Mouse (Mus musculus): ENCODE measurements around the gene Scn4b. TPM values are rescaled to one million over a fixed set of nuclear protein-coding genes. Genes with fewer than 3 reads are reported as not detected.

The Scn4b gene
- total and polyA plus RNA-seq, 2 experiments from 2014 or later = 0.85 to 2.2 TPM

DNA sequence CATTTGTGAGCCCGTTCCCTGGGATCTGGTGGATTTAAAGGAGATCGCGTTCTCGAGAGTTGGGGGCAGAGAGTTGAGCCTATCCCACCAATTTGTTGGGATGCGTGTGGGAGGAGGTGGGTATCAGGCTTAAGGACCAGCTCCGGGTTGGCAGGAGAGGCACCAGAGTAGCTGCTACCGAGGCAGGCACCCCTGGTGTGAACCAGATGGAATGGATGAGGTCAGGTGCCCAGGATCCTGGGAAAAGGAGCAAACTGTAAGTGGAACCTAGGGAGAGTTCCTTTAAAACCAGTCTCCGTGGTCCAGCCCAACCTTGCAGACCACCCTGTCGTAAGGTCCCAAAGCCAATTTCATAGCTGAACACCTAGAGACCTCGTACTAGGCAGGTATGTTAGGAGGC, 19.6 kb upstream of the Scn4b start:
- peak overlapping the region; percentile 73 for H3K4me3 ChIP-seq (ENCODE audit: low read length)
- DNase-seq (ENCODE audit: low spot score) (peak; percentile 25), ATAC-seq (no peak)
- TF ChIP-seq CTCF (IDR thresholded peaks at IDR 0.05; ENCODE audit: low read depth) = no peak
- H3K36me3 ChIP-seq (ENCODE audit: insufficient read depth, low read length) = no peaks in the 10 kb centered on the region
- H3K4me2 ChIP-seq (ENCODE audit: low read depth, low read length) = peak overlapping the region; percentile 71
- peak overlapping the region; percentile 94 for H3K27ac ChIP-seq
- peak overlapping the region; percentile 96 for H3K9ac ChIP-seq (replicated peaks; ENCODE audit: low read length)
- H3K9me3 ChIP-seq (ENCODE audit: low read length) = no peaks in the 10 kb centered on the region
- WGBS = 15% methylated on average over 10 of the region's 10 CpGs
- no peaks in the 10 kb centered on the region for H3K27me3 ChIP-seq (ENCODE audit: insufficient read depth, low read length)
- H3K4me1 ChIP-seq (ENCODE audit: insufficient read depth, low read length) = peaks cover 21% of the 10 kb centered on the region

DNA sequence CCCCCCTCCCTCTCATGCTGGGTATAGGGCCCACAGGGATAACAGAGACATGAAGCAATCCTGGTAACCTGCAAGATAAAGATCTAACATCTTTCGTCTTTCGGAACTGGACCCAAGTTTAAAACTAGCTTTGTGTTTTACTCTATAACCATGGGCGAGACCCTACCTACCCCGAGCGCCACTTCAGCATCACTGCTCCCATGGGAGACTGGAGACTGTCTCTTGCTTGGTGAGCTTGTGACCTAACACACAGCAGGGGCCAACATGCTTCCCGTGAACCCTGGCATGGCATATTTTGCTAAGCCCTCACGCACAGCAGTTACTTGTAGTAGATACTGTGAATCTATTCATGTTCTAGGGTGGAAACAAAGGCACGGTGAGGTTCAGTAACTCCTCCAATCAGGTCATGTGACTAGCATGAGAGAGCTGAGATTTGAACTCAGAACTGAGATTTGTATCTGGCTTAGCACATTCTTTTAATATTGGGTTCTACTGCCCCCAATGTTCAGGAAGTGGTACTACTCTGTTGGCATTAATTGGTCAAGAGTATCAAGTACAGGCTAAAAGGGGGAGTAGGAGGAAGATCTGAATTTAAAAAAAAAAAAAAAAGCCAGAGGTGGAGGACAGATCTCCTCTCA, 18.8 kb upstream of the Scn4b start:
- Histone ChIP-seq H3K27ac (no peak overlapping the region), H3K27me3 (ENCODE audit: insufficient read depth, low read length) (no peaks in the 10 kb centered on the region), H3K9ac (replicated peaks; ENCODE audit: low read length) (0 out of 2 replicates have a peak overlapping the region, but pooled peaks have one; percentile 96), H3K36me3 (ENCODE audit: insufficient read depth, low read length) (no peaks in the 10 kb centered on the region), H3K4me3 (ENCODE audit: low read length) (peak overlapping the region; percentile 73), H3K4me2 (ENCODE audit: low read depth, low read length) (peak overlapping the region; percentile 71), H3K4me1 (ENCODE audit: insufficient read depth, low read length) (peaks cover 21% of the 10 kb centered on the region), H3K9me3 (ENCODE audit: low read length) (no peaks in the 10 kb centered on the region)
- DNase-seq (ENCODE audit: low spot score) (no peak), ATAC-seq (no peak)
- TF ChIP-seq CTCF (IDR thresholded peaks at IDR 0.05; ENCODE audit: low read depth) = peak; percentile 41
- 94% methylated on average over 8 of the region's 8 CpGs for WGBS

DNA sequence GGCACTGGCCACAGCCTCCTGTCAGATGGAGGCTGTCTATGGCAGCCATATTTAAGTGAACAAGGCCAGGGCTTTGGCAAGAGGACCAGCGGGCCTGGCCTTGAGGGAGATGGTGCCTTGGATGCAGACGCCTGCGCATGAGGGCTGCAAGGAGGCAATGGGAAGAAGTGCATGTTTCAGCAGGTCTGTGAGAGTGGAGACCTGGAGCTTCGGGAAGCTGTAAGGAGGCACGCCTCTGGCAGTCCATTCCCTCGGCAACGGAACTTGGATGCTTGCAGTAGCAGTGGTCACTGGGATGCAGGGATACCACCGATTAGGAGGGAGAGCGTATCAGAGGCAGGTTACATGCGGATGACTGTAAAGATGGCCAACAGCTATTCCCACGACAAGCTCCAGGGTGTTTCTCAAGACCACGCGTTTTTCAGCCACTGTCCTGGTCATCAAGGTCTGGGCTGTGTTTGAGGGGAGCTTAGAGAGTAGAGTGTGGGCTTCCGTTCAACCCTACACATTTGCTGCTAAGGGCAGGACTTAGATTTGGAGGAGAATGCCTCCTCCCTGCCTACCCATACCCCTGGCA, 18.2 kb upstream of the Scn4b start:
- WGBS = 86% methylated on average over 14 of the region's 14 CpGs
- H3K4me3 ChIP-seq (ENCODE audit: low read length) = no peak overlapping the region
- peaks cover 21% of the 10 kb centered on the region for H3K4me1 ChIP-seq (ENCODE audit: insufficient read depth, low read length)
- TF ChIP-seq CTCF (IDR thresholded peaks at IDR 0.05; ENCODE audit: low read depth) = no peak
- no peaks in the 10 kb centered on the region for H3K27me3 ChIP-seq (ENCODE audit: insufficient read depth, low read length)
- no peaks in the 10 kb centered on the region for H3K9me3 ChIP-seq (ENCODE audit: low read length)
- H3K4me2 ChIP-seq (ENCODE audit: low read depth, low read length) = peak overlapping the region; percentile 71; the same call in 1 of the 2 replicates
- no peak overlapping the region for H3K9ac ChIP-seq (replicated peaks; ENCODE audit: low read length)
- no peak for ATAC-seq
- H3K36me3 ChIP-seq (ENCODE audit: insufficient read depth, low read length) = no peaks in the 10 kb centered on the region
- no peak overlapping the region for H3K27ac ChIP-seq
- no peak for DNase-seq (ENCODE audit: low spot score)

DNA sequence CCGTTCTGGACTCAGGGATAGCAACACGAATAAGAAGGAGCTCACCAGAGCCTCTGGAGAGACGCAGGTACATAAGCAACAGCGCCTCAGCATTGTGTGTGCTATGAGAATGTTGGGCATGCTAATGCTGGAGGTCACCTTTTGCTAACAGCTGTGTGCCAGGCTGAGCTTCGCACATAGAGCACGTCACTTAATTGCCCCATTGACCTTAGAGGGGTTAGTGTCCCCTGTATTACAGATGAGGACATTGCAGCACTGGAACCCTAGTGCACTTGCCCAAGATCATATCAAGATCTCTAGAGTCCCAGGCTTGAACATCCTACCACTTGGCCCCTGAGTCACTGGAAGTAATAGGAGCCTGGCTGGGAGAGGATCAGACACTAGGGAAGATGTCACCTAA, 17.6 kb upstream of the Scn4b start:
- H3K9ac ChIP-seq (replicated peaks; ENCODE audit: low read length) = no peak overlapping the region
- ATAC-seq (no peak), DNase-seq (ENCODE audit: low spot score) (no peak)
- H3K27me3 ChIP-seq (ENCODE audit: insufficient read depth, low read length) = no peaks in the 10 kb centered on the region
- no peak overlapping the region for H3K4me2 ChIP-seq (ENCODE audit: low read depth, low read length)
- no peaks in the 10 kb centered on the region for H3K9me3 ChIP-seq (ENCODE audit: low read length)
- H3K4me3 ChIP-seq (ENCODE audit: low read length) = no peak overlapping the region
- TF ChIP-seq CTCF (IDR thresholded peaks at IDR 0.05; ENCODE audit: low read depth) = no peak
- peaks cover 5% of the 10 kb centered on the region; the same call in 1 of the 2 replicates for H3K36me3 ChIP-seq (ENCODE audit: insufficient read depth, low read length)
- no peak overlapping the region for H3K27ac ChIP-seq
- peaks cover 21% of the 10 kb centered on the region for H3K4me1 ChIP-seq (ENCODE audit: insufficient read depth, low read length)
- 85% methylated on average over 6 of the region's 6 CpGs for WGBS

DNA sequence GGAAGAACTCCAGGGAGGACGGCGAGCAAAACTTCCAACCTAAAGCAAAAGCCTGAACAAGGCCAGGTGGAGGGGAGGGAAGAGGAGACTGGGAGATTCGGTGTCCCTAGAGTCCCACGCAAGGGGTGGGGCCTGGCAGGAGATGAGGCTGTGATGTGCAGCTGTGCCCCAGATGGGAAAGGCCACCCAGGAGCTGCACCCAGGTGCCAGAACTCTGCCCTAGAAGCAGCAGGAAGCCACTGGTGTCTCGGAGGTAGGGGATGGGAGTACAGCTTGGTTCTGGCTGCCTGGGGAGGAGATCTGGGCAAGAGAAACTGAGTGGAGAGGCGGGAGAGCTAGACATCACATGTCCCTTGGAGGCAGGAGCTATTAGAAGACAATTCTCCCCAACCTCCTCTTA, 17.2 kb upstream of the Scn4b start:
- peaks cover 6% of the 10 kb centered on the region; the same call in 1 of the 2 replicates for H3K36me3 ChIP-seq (ENCODE audit: insufficient read depth, low read length)
- DNase-seq (ENCODE audit: low spot score) (no peak), ATAC-seq (no peak)
- H3K27me3 ChIP-seq (ENCODE audit: insufficient read depth, low read length) = no peaks in the 10 kb centered on the region
- peaks cover 21% of the 10 kb centered on the region for H3K4me1 ChIP-seq (ENCODE audit: insufficient read depth, low read length)
- H3K27ac ChIP-seq = no peak overlapping the region
- no peaks in the 10 kb centered on the region for H3K9me3 ChIP-seq (ENCODE audit: low read length)
- TF ChIP-seq CTCF (IDR thresholded peaks at IDR 0.05; ENCODE audit: low read depth) = no peak
- 56% methylated on average over 6 of the region's 6 CpGs for WGBS
- H3K9ac ChIP-seq (replicated peaks; ENCODE audit: low read length) = no peak overlapping the region
- H3K4me2 ChIP-seq (ENCODE audit: low read depth, low read length) = 0 out of 2 replicates have a peak overlapping the region, but pooled peaks have one; percentile 7
- no peak overlapping the region for H3K4me3 ChIP-seq (ENCODE audit: low read length)

DNA sequence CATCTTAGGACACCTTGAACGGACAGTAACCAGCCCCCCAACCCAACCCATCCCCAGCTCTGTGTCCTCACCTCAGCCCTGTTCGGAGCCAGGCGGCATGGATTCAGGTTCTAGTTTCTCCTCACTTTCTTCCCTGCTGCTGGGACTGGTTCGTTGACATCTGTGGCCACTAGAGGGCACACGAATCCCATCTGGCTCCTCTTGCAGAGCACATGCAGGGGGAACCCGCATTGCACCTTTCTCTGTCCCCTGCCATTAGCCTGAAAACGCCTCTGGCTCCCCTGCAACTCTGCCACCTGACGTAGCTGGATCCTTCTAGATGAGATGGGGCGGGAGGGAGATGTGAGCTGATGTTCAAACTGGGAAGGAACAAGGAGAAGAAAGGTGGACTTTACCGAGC, 16.4 kb upstream of the Scn4b start:
- peak; percentile 96 for TF ChIP-seq CTCF (IDR thresholded peaks at IDR 0.05; ENCODE audit: low read depth)
- WGBS = 6% methylated on average over 10 of the region's 10 CpGs
- no peaks in the 10 kb centered on the region for H3K9me3 ChIP-seq (ENCODE audit: low read length)
- 0 out of 2 replicates have a peak overlapping the region, but pooled peaks have one; percentile 33 for H3K9ac ChIP-seq (replicated peaks; ENCODE audit: low read length)
- ATAC-seq = peak; percentile 43
- peaks cover 6% of the 10 kb centered on the region; the same call in 1 of the 2 replicates for H3K36me3 ChIP-seq (ENCODE audit: insufficient read depth, low read length)
- peaks cover 18% of the 10 kb centered on the region for H3K4me1 ChIP-seq (ENCODE audit: insufficient read depth, low read length)
- peak; percentile 90 for DNase-seq (ENCODE audit: low spot score)
- H3K27ac ChIP-seq = peak overlapping the region; percentile 48; the same call in 1 of the 2 replicates
- peak overlapping the region; percentile 49 for H3K4me2 ChIP-seq (ENCODE audit: low read depth, low read length)
- H3K4me3 ChIP-seq (ENCODE audit: low read length) = peak overlapping the region; percentile 16
- H3K27me3 ChIP-seq (ENCODE audit: insufficient read depth, low read length) = no peaks in the 10 kb centered on the region
